Mouse (Mus musculus) myocyte (in vitro differentiated cells): ENCODE data around the gene Cyp4v3.

Experiments
- CEBPB ChIP-seq: IDR thresholded peaks from 2 replicates; pipeline ENCODE4 v1.6.1; 2011; ENCODE audit warnings: mild to moderate bottlenecking, moderate library complexity; ENCODE audit not compliant: poor library complexity, insufficient read depth, severe bottlenecking
- MAX ChIP-seq: IDR thresholded peaks from one replicate; pipeline ENCODE4 v1.6.1; 2011; ENCODE audit warnings: low read depth, mild to moderate bottlenecking, control low read depth
- MYOD1 ChIP-seq, 3 experiments: IDR thresholded peaks; one replicate each; pipeline ENCODE4 v1.6.1; 2011; ENCODE audit warnings: control low read depth in 2 of 3, low read depth in 2 of 3, mild to moderate bottlenecking in 2 of 3, moderate library complexity in 1 of 3; ENCODE audit not compliant: insufficient read length in 2 of 3, control insufficient read depth in 1 of 3
- MYOG ChIP-seq, 3 experiments: IDR thresholded peaks; one replicate each; pipeline ENCODE4 v1.6.1; 2011; ENCODE audit warnings: control low read depth in 2 of 3, low read depth in 2 of 3, mild to moderate bottlenecking in 2 of 3; ENCODE audit not compliant: insufficient read length in 2 of 3, control insufficient read depth in 1 of 3, insufficient read depth in 1 of 3
- POLR2A ChIP-seq: IDR thresholded peaks from one replicate; pipeline ENCODE4 v1.6.1; 2011; ENCODE audit warnings: low read depth, mild to moderate bottlenecking, control low read depth, moderate library complexity; ENCODE audit not compliant: insufficient read length
- SRF ChIP-seq: IDR thresholded peaks from one replicate; pipeline ENCODE4 v1.6.1; 2011; ENCODE audit warnings: low read depth; ENCODE audit not compliant: control insufficient read depth, insufficient read length
- TCF12 ChIP-seq: IDR thresholded peaks from one replicate; pipeline ENCODE4 v1.6.1; 2011; ENCODE audit warnings: mild to moderate bottlenecking, control low read depth; ENCODE audit not compliant: poor library complexity, insufficient read depth, severe bottlenecking

DNA sequence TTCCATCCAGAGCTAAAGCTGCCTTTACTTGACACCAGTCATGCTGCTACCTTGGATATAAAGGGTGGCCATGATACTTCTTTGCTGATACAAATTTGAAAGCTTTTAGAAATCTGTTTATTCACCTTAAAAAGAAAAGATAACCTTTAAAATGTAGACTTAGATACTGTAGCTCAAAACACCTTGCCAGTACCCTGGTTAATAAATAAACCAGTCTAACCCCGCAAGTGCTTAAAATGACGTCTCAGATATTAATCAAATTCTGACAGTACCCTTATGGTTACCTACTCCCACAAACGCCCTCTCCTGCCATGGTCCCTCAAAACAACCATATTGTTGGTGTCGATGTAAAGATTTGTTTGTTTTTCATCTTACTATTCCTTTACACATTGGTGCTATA, 8.9 kb downstream of the Cyp4v3 start:
- TF ChIP-seq MYOD1 (IDR thresholded peaks at IDR 0.05; ENCODE audit: control insufficient read depth in 1 of 3, insufficient read length in 2 of 3, low read depth in 2 of 3): no peak
- TF ChIP-seq TCF12: no peak
- TF ChIP-seq POLR2A: no peak
- TF ChIP-seq MYOG (IDR thresholded peaks at IDR 0.05; ENCODE audit: control insufficient read depth in 1 of 3, insufficient read depth in 1 of 3, insufficient read length in 2 of 3, low read depth in 2 of 3): no peak
- TF ChIP-seq SRF: no peak
- no peak for TF ChIP-seq MAX
- no peak for TF ChIP-seq CEBPB
